Mouse (Mus musculus): Measurements from ENCODE around the gene Lin7b.

The Lin7b gene

DNA sequence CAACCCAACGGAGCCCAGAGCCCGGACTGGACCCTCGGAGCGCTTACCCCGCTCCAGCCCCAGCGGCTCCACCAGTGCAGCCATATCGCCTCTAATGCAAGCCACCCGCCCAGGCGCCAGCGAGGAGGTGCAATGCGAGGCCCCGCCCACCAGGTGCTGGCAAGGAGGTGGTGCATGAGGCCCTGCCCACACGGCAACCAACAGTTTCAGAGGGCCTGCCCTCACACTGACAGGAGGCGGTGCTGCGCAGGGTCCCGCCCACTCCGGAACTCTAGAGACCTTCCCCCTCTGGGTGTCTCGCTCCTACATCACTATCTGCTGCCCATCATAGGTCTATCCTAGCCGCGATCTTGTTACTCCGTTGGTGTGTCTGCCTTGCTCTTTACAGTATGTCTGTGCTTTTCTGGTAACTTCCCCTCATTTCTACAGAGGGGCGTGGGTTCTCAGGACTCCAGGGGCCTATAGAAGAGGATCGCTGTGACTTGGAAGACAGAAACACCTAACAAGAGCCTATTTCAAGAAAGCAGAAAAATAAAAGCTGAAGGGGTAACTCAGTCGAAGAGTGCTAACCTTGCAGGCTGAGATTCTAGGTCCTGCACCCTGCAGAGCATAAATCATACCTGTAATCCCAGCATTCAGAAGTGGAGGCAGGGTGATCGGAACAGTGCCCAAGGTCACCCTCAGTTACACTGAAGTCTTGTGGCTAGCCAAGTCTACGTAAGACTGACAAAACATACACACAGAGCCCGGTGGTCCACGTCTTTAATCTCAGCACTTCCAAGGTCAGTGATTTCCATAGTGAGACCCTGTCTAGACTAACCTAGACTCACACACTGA is at the start of gene Lin7b:
Gene Lin7b, minus strand, starts transcription at position 109 of the 837 bp plus-strand sequence.
- in situ Hi-C loops (cut with MboI; ENCODE audit: low pct_unique_long_range_greater_than_20kb in 1 of 2, low sequenced_read_pairs in 2 of 2, unreplicated experiment in 1 of 2) = no loop called here

DNA sequence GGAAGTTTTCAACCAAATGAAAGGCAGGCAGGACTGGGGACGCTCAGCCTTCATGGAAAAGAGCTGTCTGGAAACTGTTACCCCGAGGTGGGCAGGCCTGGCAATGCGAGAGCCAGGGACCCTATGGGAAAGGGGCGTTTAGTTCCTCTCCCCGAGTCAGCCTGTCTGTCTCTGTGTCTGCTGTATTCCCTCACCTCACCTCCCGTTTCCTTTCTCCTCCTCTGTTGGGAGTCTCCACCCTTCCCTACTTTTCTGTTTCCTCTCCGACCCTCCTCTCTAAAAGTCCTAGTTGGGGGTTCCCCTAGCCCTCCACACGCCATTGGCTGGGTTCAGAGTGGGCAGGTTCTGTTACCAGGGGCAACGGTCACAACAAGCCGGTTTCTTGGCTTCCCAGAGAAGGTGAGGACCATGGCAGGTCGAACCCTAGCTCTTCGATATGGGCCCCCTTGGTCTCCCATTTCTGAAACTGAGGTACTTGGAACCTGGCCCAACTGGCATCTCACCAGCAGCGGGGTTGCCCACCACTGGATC is 47.6 kb upstream of the Lin7b start:
- in situ Hi-C loops (cut with MboI; ENCODE audit: low pct_unique_long_range_greater_than_20kb in 1 of 2, low sequenced_read_pairs in 2 of 2, unreplicated experiment in 1 of 2) = no loop called here

DNA sequence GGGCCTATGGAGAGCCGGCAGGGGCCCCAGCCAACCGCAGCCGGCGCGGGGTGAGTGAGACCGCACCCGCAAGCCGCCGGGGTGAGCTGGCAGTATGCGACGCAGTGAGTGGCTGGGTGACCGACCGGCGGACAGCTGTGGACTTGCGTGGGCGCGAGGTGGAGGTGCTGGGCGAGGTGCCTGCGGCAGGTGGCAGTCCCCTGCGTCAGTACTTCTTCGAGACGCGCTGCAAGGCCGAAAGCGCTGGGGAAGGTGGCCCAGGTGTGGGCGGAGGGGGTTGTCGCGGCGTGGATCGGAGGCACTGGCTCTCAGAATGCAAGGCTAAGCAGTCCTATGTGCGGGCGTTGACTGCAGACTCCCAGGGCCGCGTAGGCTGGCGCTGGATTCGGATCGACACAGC is 45.3 kb upstream of the Lin7b start:
- in situ Hi-C loops (cut with MboI; ENCODE audit: low pct_unique_long_range_greater_than_20kb in 1 of 2, low sequenced_read_pairs in 2 of 2, unreplicated experiment in 1 of 2) = no loop called here

DNA sequence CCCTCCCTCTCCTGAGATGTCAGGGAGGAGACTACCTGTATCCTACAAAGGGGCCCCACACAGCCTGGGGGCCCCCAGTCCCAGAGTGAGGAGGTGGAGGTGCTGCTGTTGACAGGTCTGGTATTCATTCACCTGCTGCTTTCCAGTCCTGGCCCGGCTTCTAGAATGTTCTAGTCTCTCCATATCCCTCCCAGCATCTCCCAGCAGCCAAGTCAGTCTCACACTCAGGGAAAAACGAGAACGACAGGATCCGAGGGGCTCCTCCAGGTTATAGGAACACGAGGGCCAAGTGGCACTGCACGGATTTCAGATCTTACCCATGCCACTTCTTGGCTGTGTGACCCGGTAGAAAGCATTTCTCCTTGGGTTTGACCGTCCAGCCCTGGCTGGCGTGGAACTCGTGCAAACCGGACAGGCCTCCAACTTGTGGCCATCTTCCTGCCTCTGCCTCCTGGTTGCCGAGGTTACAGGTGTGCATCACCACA is 44.4 kb upstream of the Lin7b start:
- in situ Hi-C loops (cut with MboI; ENCODE audit: low pct_unique_long_range_greater_than_20kb in 1 of 2, low sequenced_read_pairs in 2 of 2, unreplicated experiment in 1 of 2) = no loop called here

DNA sequence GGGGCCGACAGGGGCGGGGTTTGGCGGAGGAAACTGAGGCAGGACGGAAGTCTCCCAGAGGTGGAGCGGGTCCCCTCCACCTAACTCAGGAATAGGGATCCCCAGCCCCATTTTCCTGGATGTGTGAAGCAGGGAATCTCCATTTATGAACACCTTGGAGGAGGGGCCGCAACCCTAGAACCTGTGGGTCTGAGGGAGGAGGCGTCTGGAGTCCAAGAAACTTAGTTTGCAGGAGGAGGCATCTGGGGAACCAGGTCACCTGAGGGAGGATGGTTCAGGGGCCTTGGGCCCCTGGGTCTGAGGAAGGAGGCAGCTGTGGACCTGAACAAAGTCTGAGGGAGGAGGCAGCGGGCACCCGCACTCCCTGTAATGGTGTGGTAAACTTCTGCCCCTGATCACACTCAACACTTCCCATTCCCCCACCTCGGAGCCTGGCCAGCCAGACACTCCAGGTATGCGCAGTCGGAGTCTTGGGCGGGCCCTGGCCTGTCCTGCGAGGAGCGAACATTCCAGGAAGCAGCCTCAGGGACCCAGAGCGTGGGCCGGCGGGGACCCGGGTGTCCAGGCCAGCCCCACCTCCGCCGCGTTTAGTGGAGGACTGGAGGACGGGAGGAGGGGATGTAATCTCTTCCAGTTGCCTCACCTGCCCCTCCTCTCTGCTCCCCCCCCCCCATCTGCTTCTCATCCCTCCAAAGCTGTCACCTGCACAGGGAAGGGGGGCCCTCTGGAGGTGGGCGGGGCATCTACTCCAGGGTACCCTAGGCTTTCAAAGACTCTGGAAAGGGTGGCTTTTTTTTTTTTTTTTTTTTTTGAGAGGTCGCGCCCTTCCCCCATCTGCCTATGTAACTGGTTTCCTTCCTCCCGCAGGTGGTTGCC is 43.7 kb upstream of the Lin7b start:
- in situ Hi-C loops (cut with MboI; ENCODE audit: low pct_unique_long_range_greater_than_20kb in 1 of 2, low sequenced_read_pairs in 2 of 2, unreplicated experiment in 1 of 2) = no loop called here

DNA sequence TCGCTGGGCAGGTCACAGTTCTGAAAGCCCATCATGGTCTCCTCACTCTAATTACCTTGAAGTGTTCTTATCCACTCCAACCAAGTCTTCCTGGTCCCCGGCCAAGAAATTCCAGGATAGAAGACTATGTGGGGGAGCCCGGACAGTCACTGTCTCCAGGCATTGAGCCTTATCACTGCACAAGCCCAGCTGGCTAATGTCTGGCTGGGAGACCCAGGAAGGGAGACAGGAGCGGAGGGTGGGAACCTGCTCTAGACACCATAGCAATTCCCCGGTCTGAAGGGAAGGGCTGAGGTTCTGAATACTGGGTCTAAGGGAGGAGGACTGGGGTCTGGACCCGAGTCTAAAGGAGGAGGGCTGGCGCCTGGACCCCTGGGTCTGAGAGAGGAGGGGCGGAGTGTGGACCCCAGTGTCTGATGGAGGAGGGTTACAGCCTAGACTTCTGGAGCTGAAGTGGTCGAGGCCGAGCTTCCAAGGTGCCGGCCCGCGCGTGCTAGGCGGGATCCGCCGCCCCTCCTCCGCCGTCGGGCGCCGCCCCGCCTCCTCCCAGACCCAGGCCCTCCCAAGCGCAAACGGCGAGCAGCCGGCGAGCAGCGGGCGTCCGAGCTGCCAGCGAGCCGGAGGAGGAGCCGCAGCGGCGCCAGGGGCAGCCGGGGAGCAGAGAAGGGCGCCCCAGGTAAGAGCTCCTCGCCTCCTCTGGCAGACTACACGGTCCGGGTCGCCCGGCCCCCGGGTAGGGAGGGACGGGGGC is 42.9 kb upstream of the Lin7b start, which contains the start of gene Ntf5:
Gene Ntf5, plus strand, starts transcription at position 583 of the 751 bp plus-strand sequence.
- in situ Hi-C loops (cut with MboI; ENCODE audit: low pct_unique_long_range_greater_than_20kb in 1 of 2, low sequenced_read_pairs in 2 of 2, unreplicated experiment in 1 of 2) = no loop called here

DNA sequence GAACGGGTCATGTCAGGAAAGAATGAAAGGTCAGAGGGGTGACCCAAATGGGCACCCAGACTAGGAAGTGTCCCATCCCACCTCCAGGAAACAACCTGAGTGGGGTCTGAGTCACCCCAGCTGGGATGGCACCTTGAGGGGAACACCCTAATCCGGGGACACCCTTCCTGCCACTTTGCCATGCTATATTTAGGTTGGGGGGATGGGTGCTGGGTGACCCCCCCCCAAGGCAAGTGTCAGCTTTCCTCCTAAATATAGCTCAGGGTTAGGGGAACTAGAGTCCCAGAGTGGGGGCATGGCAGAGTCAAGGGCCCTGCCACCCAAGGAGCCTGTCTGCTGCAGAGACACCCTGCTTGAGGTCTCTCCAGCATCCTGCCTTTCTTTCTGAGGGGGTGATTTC is 42.0 kb upstream of the Lin7b start:
- in situ Hi-C loops (cut with MboI; ENCODE audit: low pct_unique_long_range_greater_than_20kb in 1 of 2, low sequenced_read_pairs in 2 of 2, unreplicated experiment in 1 of 2) = no loop called here

DNA sequence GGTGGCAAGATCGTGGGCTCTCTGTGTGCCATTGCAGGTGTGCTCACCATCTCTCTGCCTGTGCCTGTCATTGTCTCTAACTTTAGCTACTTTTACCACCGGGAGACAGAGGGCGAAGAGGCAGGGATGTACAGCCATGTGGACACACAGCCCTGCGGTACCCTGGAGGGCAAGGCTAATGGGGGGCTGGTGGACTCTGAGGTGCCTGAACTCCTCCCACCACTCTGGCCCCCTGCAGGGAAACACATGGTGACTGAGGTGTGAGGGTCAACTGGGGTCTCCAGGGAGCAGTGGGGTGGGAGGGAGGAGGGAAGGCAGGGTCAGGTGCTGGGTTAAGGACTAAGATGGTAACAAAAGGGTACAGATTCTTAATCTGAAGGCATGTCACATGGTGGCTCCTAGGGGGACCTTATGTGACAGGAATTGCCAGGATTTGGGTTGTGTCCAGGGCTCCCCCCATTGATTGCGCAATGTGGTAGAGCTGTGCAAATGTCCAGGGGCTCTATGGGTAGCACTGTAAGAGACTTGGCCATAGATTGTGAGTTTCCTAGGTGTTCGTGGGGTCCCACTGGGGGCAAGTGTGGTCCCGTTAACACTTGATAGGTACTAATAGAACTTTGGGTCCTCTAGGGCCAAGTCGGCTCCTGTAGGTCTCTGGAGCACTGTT is 39.2 kb upstream of the Lin7b start:
- in situ Hi-C loops (cut with MboI; ENCODE audit: low pct_unique_long_range_greater_than_20kb in 1 of 2, low sequenced_read_pairs in 2 of 2, unreplicated experiment in 1 of 2) = no loop called here

DNA sequence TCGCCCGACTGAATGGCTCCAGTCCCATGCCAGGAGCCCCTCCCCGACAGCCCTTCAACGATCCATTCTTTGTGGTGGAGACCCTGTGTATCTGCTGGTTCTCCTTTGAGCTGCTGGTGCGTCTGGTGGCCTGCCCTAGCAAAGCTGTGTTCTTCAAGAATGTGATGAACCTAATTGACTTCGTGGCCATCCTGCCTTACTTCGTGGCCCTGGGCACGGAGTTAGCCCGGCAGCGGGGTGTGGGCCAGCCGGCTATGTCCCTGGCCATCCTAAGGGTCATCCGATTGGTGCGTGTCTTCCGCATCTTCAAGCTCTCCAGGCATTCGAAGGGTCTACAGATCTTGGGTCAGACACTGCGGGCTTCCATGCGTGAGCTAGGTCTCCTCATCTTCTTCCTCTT is 38.6 kb upstream of the Lin7b start:
- in situ Hi-C loops (cut with MboI; ENCODE audit: low pct_unique_long_range_greater_than_20kb in 1 of 2, low sequenced_read_pairs in 2 of 2, unreplicated experiment in 1 of 2) = no loop called here

DNA sequence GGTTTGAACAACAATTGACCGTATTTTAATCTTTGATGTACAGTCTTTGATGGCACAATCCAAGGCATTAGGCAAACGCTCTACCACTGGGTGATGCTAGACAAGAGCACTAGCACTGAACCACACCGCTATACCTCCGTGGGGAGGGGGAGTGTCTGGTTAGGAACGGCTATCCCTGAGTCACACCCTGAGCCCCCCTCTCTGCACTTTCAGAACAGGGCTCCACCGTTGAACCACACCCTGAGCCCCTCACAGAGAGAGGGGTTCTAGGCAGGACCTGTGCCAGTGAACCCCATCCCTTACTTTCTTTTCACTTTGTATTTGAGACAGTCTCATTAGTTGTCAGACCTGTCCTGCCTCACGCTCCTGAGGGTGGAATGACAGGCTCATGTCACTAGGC is 38.0 kb upstream of the Lin7b start:
- in situ Hi-C loops (cut with MboI; ENCODE audit: low pct_unique_long_range_greater_than_20kb in 1 of 2, low sequenced_read_pairs in 2 of 2, unreplicated experiment in 1 of 2) = no loop called here

DNA sequence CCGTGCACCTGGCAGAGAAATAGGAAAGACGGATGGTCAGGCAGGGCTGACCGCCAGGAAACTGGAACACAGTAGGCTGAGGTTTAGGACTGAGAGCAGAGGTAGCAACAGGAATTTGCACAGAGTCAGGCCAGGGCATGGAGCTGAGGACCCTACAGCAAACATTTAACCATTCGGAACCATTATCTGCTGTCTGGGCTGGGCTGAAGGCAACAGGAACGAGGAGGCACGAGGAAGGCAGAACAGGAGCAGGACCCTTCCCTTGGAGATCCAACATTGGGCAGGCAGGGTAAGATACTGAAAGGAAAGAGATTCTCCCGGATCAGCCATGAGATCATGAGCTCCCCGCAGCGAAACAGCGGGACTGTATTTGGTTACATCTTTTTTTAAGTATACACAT is 37.5 kb upstream of the Lin7b start:
- in situ Hi-C loops (cut with MboI; ENCODE audit: low pct_unique_long_range_greater_than_20kb in 1 of 2, low sequenced_read_pairs in 2 of 2, unreplicated experiment in 1 of 2) = no loop called here

DNA sequence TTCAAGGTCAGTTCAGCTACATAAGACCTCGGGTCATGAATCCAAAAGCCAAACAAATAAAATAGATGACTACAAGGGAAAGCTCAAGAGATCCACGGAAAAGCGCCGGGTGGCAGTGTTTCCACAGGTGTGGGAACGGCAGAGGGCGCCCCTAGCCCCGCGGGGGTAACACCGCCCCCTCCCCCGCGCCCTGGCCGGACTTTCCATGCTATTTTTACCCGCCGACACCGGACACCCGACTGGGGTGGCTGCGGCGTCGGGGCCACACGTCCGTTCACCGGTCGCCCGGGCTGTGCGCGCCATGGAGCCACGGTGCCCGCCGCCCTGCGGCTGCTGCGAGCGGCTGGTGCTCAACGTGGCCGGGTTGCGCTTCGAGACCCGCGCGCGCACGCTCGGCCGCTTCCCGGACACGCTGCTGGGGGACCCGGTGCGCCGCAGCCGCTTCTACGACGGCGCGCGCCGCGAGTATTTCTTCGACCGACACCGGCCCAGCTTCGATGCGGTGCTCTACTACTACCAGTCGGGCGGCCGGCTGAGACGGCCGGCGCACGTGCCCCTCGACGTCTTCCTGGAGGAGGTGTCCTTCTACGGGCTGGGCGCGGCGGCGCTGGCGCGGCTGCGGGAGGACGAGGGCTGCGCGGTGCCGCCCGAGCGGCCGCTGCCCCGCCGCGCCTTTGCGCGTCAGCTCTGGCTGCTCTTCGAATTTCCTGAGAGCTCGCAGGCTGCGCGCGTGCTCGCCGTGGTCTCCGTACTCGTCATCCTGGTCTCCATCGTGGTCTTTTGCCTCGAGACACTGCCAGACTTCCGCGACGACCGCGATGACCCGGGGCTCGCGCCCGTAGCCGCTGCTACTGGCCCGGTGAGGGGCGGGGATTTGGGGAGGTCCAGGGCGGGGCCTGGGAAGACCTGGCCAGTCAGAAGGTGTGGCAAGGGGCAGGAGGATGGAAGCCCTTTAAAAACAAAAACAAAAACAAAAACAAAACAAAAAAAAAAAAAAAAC is 36.1 kb upstream of the Lin7b start:
- in situ Hi-C loops (cut with MboI; ENCODE audit: low pct_unique_long_range_greater_than_20kb in 1 of 2, low sequenced_read_pairs in 2 of 2, unreplicated experiment in 1 of 2) = no loop called here

DNA sequence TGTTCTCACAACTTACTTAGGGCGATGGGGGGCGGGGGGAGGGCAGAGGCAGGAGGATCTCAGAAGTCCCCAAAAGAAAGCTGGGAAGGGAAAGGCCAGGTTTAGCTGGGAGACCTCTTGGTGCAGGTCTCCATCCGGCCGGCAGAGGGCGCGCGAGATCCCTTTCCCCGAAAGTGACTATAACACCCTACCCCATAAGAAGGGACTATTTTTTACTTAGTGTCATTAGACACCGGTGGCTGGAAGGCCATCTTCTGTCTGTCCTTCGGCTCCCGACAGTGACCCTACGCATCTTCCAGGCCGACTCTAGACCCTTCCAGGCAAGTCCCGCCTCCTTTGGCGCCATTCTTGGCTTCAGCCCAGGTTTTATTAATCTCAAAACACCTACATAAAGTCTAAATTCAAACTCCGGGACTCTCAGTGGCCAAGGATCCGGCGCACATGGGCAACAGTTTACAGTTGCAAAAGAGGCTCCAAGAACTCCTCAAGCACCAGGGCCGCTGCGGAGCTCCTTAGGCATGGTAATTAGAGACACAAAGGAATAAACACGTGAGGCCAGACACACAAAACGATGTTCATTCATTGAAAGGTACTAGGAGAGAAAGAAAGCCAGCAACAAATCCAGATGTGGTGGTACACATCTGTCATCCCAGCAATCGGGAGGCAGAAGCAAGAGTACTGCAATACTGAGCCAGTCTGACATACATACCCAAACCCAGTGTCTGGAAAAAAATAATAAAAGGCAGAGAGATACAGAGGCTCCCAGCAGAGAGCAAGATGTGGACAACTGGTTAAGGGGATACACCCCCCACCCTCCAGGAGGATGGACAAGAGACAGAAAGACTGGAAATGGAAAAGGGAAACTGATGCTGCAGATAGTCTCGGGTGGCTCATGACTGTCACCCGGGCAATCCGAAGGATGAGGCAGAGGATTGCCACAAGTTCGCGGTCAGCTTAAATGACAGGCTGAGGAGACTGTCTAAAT is 35.0 kb upstream of the Lin7b start, which contains the start of gene Kcna7:
Gene Kcna7, plus strand, starts transcription at position 563 of the 985 bp plus-strand sequence.
- in situ Hi-C loops (cut with MboI; ENCODE audit: low pct_unique_long_range_greater_than_20kb in 1 of 2, low sequenced_read_pairs in 2 of 2, unreplicated experiment in 1 of 2) = no loop called here

DNA sequence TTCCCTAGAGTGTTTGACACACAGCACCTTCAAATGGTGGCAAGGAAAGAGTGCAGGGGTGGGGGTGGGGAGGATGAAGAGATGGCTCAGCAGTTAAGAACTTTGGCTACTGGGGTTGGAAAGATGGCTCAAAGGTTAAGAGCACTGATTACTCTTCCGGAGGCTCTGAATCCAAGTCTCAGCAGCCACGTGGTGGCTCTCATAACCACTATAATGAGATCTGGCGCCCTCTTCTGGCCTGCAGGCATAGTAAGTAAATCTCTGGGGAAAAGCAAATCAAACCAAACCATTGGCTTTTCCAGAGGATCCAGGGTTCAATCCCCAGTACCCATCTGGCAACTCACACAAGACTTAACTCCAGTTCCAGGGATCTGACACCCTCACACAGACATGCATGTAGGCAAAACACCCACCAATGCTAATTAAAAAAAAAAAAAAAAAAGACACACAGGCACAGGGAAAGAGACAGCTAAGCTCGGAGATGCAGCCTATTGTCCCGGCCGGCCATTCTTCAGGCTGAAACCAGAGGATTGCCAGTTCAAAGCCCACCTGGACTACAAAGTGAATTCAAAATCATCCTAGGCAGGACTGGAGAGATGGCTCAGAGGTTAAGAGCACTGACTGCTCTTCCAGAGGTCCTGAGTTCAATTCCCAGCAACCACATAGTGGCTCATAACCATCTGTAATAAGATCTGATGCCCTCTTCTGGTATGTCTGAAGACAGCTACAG is 33.3 kb upstream of the Lin7b start:
- in situ Hi-C loops (cut with MboI; ENCODE audit: low pct_unique_long_range_greater_than_20kb in 1 of 2, low sequenced_read_pairs in 2 of 2, unreplicated experiment in 1 of 2) = no loop called here

DNA sequence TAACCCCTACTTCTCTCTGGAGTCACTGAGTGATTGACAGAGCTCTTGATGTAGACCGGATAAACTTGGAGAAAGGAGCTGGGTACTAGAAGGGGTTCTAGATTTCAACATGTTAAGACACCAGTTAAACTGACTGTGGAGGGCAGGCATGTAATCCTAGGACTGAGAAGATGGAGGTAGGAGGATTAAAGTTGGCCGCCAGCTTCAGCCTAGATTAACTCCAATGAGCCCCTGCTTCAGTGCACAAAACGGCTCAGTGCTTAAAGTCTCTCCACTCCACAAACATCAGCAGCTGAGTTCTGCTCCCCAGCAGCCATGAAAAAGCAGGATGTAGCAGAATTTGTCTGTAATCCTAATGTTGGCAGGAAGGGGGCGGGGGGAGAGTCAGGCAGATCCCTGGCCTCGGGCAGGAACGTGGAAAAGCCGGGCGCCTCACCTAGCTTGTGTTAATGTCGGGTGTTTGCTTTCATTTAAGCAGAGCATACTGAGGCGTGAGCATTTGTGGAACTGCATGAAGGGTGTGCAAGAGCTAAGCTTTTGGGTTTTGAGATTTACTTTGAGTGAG is 31.2 kb upstream of the Lin7b start:
- in situ Hi-C loops (cut with MboI; ENCODE audit: low pct_unique_long_range_greater_than_20kb in 1 of 2, low sequenced_read_pairs in 2 of 2, unreplicated experiment in 1 of 2) = no loop called here
